Mouse (Mus musculus): ENCODE data around the gene Elmo3.

- TF ChIP-seq ELF1 (IDR thresholded peaks at IDR 0.05; ENCODE audit: low read depth, low read length) (no peak), ZMIZ1 (IDR thresholded peaks at IDR 0.05; ENCODE audit: low read depth, low read length) (no peak), CHD1 (IDR thresholded peaks at IDR 0.05; ENCODE audit: low read depth, low read length) (no peak), GATA1 (IDR thresholded peaks at IDR 0.05; ENCODE audit: low read depth, low read length) (no peak), ETS1 (IDR thresholded peaks at IDR 0.05; ENCODE audit: low read depth, low read length) (no peak), POLR2A (IDR thresholded peaks at IDR 0.05; ENCODE audit: control insufficient read depth in 1 of 2, insufficient read depth in 1 of 2, low read depth in 1 of 2, low read length in 2 of 2, poor library complexity in 1 of 2) (no peak), CTCF (IDR thresholded peaks at IDR 0.05 in 2 of 3, conservative IDR thresholded peaks at IDR 0.05 in 1 of 3; ENCODE audit: control insufficient read depth in 1 of 3, insufficient read depth in 1 of 3, low read depth in 2 of 3, low read length in 3 of 3, poor library complexity in 1 of 3, severe bottlenecking in 1 of 3) (no peak), MAX (IDR thresholded peaks at IDR 0.05; ENCODE audit: low read length) (no peak), HCFC1 (IDR thresholded peaks at IDR 0.05; ENCODE audit: low read depth, low read length) (no peak), MXI1 (IDR thresholded peaks at IDR 0.05; ENCODE audit: low read depth, low read length) (no peak), USF2 (IDR thresholded peaks at IDR 0.05; ENCODE audit: borderline replicate concordance in 1 of 2, insufficient read depth in 1 of 2, low read depth in 1 of 2, low read length in 2 of 2) (no peak), TAL1 (IDR thresholded peaks at IDR 0.05; ENCODE audit: low read length) (no peak)
Measured at GRCm38 (mm10) chr8:105303396-105303795, 2.0 kb upstream of the Elmo3 start.

Measured in MEL (cell line).